Comparison of ENCODE assay signal across 10 mouse cellular contexts in the genomic region with DNA sequence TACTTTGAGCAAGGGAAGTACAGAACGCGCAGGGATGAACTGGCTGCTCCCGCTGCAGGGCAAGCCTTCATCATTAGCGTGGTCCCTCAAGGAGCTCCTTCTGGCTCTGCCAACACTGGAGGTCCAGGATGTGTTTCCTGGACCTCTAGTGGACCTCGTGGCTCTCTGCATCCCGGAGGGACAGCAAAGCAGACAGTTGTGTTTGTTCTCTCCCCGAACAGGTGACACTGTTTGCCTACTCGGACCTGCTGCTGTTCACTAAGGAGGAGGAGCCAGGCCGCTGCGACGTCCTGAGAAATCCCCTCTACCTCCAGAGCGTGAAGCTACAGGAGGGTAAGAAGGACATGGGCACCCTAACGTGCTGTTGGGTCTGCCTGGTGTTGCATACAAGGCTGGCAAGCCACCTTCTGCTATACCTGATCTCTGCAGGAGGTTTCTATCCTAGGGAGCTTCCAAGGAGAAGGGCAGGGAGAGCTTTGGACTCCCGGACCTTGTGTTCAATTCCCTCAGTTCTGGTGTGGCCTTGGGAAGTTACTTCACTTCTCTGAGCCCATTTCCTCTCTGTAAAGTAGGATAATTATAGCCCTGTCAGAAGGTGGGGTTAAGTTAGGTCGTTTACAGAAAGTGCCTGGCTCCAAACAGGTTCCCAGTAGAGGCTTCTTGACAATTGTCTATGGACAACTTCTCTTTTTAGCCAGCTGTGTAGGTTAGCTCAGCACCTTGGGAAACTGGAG.
DNase-seq lines count a peak whose midpoint lies in the region; ATAC-seq and TF ChIP-seq lines count a peak whose summit lies in the region.
"Had no signal": no experiment of that assay in that cellular context is flagged by ENCODE, and none has a peak within 500 bp of the region (broad histone marks: within the 10 kb centered on the region; RNA-seq: fewer than 3 reads in every experiment).

No protein-coding gene starts in this region.

- no peak for TF ChIP-seq EP300 in lung, postnatal 0 days (IDR thresholded peaks at IDR 0.05)

- no peak for ATAC-seq in heart, embryonic 16.5 days (replicated peaks; ENCODE audit: extremely low read depth, insufficient read depth, low FRiP score)
- no peak for ATAC-seq in lung, postnatal 0 days
- ATAC-seq in intestine, postnatal 0 days: peak; percentile 72
- ATAC-seq in stomach, embryonic 15.5 days (ENCODE audit: insufficient read depth, low FRiP score, low read depth): no peak

- H3K36me3 ChIP-seq in heart, embryonic 16.5 days (ENCODE audit: control insufficient read depth, insufficient read depth): peaks cover 2% of the 10 kb centered on the region; the same call in 1 of the 2 replicates
- H3K36me3 ChIP-seq in lung, postnatal 0 days (ENCODE audit: insufficient read depth, low read length): no peaks in the 10 kb centered on the region
- H3K36me3 ChIP-seq in intestine, postnatal 0 days (ENCODE audit: control insufficient read depth, insufficient read depth): peaks cover 52% of the 10 kb centered on the region; the same call in 1 of the 2 replicates
- H3K36me3 ChIP-seq in stomach, embryonic 15.5 days: no peaks in the 10 kb centered on the region; the same call in 1 of the 2 replicates

- H3K4me3 ChIP-seq in heart, embryonic 16.5 days (ENCODE audit: low read length): no peak overlapping the region
- no peak overlapping the region for H3K4me3 ChIP-seq in lung, postnatal 0 days (ENCODE audit: low read depth, low read length)
- no peak overlapping the region for H3K4me3 ChIP-seq in intestine, postnatal 0 days (ENCODE audit: low read depth, low read length)
- H3K4me3 ChIP-seq in stomach, embryonic 15.5 days (replicated peaks): no peak overlapping the region

- WGBS in heart, embryonic 16.5 days: 58% methylated on average over 15 of the region's 15 CpGs
- 50% methylated on average over 15 of the region's 15 CpGs for WGBS in lung, postnatal 0 days
- 42% methylated on average over 15 of the region's 15 CpGs for WGBS in intestine, postnatal 0 days
- WGBS in stomach, embryonic 15.5 days: 57% methylated on average over 15 of the region's 15 CpGs

- peak; percentile 46 for TF ChIP-seq CTCF in lung, postnatal 0 days (IDR thresholded peaks at IDR 0.05)
- peak; percentile 49 for TF ChIP-seq CTCF in intestine, postnatal 0 days (IDR thresholded peaks at IDR 0.05; ENCODE audit: low read depth)

- no peaks in the 10 kb centered on the region for H3K9me3 ChIP-seq in heart, embryonic 16.5 days (replicated peaks; ENCODE audit: control insufficient read depth, low read length)
- H3K9me3 ChIP-seq in lung, postnatal 0 days (ENCODE audit: low read length): no peaks in the 10 kb centered on the region
- no peaks in the 10 kb centered on the region for H3K9me3 ChIP-seq in intestine, postnatal 0 days (ENCODE audit: control insufficient read depth)
- no peaks in the 10 kb centered on the region for H3K9me3 ChIP-seq in stomach, embryonic 15.5 days

- DNase-seq in heart, adult 18-20 months: no peak
- DNase-seq in lung, postnatal 0 days (ENCODE audit: low spot score): peak; percentile 30
- no peak for DNase-seq in lung, postnatal 4 days
- DNase-seq in urinary bladder, adult 2 months (ENCODE audit: low spot score): no peak
- DNase-seq in kidney, postnatal 4 days: no peak
- DNase-seq: cerebellum, postnatal 10 days; thymus, postnatal 14 days had no signal

- H3K9ac ChIP-seq in heart, embryonic 16.5 days (ENCODE audit: low read length): 0 out of 2 replicates have a peak overlapping the region, but pooled peaks have one; percentile 34
- no peak overlapping the region for H3K9ac ChIP-seq in lung, postnatal 0 days (replicated peaks; ENCODE audit: low read depth)
- H3K9ac ChIP-seq in intestine, postnatal 0 days (ENCODE audit: low read depth, low read length): no peak overlapping the region
- H3K9ac ChIP-seq in stomach, embryonic 15.5 days: no peak overlapping the region

- peaks cover 34% of the 10 kb centered on the region for H3K4me1 ChIP-seq in heart, embryonic 16.5 days (ENCODE audit: control insufficient read depth, insufficient read depth, low read length)
- H3K4me1 ChIP-seq in lung, postnatal 0 days (ENCODE audit: insufficient read depth, low read depth, low read length): peaks cover 12% of the 10 kb centered on the region; the same call in 1 of the 2 replicates
- peaks cover 10% of the 10 kb centered on the region for H3K4me1 ChIP-seq in intestine, postnatal 0 days (replicated peaks; ENCODE audit: control insufficient read depth, insufficient read depth, low read length)
- H3K4me1 ChIP-seq in stomach, embryonic 15.5 days: peaks cover 18% of the 10 kb centered on the region

- H3K4me2 ChIP-seq in heart, embryonic 16.5 days (ENCODE audit: low read depth, low read length): no peak overlapping the region
- no peak overlapping the region for H3K4me2 ChIP-seq in lung, postnatal 0 days (replicated peaks; ENCODE audit: low read depth, low read length)
- peak overlapping the region; percentile 10; the same call in 1 of the 2 replicates for H3K4me2 ChIP-seq in intestine, postnatal 0 days (replicated peaks; ENCODE audit: low read depth)
- H3K4me2 ChIP-seq in stomach, embryonic 15.5 days: no peak overlapping the region

- peak overlapping the region; percentile 83 for H3K27ac ChIP-seq in heart, embryonic 16.5 days (ENCODE audit: low read length)
- H3K27ac ChIP-seq in lung, postnatal 0 days (ENCODE audit: low read length): peak overlapping the region; percentile 34; the same call in 1 of the 2 replicates
- H3K27ac ChIP-seq in intestine, postnatal 0 days (ENCODE audit: low read depth, low read length): peak overlapping the region; percentile 66
- peak overlapping the region; percentile 65; the same call in 1 of the 2 replicates for H3K27ac ChIP-seq in stomach, embryonic 15.5 days

- H3K27me3 ChIP-seq in heart, embryonic 16.5 days (ENCODE audit: control insufficient read depth, insufficient read depth, low read length): no peaks in the 10 kb centered on the region
- H3K27me3 ChIP-seq in lung, postnatal 0 days (replicated peaks; ENCODE audit: insufficient read depth, low read length): no peaks in the 10 kb centered on the region
- H3K27me3 ChIP-seq in intestine, postnatal 0 days (replicated peaks; ENCODE audit: control insufficient read depth, insufficient read depth, low read length): no peaks in the 10 kb centered on the region
- H3K27me3 ChIP-seq in stomach, embryonic 15.5 days (replicated peaks): no peaks in the 10 kb centered on the region
